Mouse (Mus musculus): ENCODE measurements at regions not wholly inside any gene's neighbourhood (a gene's known extent, or its start where the extent isn't known, plus 50 kb on each side); places are given as distances from the start of the nearest gene placed in this dataset.

DNA sequence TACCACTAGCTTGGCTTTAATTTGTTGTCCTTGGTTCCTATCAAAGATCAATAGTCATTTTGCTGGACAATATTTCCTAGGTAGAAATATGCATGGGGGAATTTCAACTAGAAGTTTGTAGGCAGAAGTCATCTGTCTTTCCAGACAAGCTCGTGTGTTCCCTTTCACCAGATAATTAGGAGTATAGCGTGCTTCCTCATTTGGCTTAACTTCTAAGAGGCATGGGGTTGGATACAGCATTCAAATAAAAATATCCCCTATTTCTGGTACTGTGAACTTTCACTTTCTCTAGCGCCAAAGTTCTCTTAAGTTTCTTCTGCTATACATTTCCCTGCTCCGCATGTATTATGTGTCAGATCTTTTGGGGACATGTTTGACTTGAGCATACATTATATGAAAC, 200.7 kb upstream of the Prdm1 start:
- TF ChIP-seq CTCF (IDR thresholded peaks at IDR 0.05; ENCODE audit: low read depth) (no peak), EP300 (IDR thresholded peaks at IDR 0.05; ENCODE audit: low read depth) (no peak)
